Mouse (Mus musculus) cerebellum, adult 11-12 months (tissue): Measurements from ENCODE around the gene Sfxn4.

ENCODE experiments used
- DNase-seq: peaks from one replicate; pipeline ENCODE4 v3.0.0; 2022

Sfxn4 gene

DNA sequence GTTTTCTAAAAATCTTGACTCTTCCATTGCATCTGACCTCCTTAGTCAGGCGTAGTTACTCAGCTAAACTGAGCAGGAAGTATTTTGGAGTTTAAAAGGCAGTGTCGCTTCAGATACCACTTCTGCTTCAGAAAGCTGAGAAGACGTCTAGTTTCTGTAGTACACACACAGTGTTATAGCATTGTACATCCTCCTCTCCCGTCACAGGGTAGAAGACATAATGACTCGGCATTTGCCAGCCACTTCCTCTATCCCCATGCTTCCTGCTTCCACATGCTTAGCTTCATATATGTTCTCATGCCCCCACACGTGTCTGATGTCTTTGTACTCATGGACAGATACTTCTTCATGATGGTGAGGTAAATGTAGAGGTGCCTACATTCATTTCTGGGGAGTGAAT is 42.6 kb downstream of the Sfxn4 start:
- no peak for DNase-seq

DNA sequence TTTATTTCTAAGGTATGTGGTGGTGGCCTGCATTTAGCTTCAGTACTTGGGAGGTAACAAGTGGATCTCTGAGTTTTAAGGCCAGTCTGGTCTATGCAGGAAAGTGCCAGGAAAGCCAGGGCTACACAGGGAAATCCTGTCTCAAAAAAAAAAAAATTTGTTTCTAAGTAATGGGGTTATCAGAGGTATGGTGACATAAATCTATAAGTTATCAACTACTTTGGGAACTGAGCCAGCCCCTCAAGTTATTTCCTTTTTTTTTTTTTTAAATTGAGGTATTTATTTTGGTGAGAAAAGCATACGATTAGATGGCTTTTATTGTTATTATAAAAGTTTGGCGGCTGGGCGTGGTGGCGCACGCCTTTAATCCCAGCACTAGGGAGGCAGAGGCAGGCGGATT is 48.1 kb downstream of the Sfxn4 start:
- DNase-seq = no peak

DNA sequence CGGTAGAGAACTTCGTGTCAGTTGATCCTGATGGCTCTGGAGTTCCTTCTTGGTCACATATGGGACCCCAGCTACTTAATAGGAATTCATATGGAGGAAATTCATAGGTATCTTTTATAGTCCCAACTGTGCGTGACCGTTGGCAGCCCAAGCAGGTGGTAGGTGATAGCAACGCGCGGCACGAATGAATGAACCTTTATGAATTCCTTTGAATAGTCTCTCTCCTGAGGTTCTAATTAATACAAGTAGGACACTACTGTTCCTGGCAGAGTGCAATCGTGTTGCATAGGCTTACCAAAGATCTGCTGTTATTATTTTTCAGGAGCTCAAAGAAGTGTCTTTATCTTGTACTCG is 49.3 kb downstream of the Sfxn4 start:
- no peak for DNase-seq

DNA sequence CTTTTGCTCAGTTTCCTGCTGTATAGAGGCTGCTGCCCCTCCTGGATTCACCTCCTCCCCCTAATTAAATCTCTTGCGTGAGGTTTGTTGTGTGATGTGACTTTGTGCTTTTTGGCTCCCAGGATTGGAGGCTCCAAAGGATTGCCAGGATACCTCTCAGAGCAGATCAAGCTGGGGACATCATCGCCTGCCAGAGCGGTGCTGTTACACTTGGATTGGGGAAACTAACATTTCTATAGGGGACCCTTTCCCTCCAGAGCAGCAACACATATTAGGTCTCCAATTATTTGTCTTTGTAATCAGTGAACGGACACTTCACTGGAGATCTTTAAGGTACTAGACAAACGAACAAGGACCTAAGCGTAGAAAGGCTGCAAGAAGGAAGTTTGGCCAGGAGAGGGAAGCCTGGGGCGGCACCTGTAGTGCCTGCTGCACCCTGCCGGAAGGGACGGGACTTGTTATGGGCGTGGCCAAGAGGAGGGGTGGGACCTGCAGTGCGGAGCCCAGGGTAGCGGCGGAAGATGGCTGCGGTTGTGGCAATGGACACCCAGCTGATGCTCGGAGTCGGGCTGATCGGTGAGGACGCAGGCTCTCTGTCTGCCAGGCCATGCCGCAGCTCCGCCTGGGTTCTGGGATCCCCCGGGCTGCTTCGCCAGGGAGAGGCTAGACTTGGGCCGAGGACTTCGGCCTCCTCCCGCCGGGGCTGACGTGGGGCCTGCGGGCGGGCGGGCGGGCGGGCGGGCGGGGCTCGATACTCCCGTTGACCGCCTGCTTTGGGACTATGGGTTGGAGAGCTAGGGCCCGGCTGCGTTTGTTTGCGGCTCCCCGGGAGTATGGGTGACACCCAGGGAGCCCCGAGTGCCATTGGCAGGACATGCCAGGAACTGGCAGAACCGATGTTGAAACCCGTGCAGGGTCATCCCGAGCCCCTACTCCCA is 49.9 kb downstream of the Sfxn4 start, which contains the start of gene Fam45a:
Gene Fam45a (plus strand): TSS at position 488 of the 938 bp plus-strand sequence.
- peak; percentile 90 for DNase-seq

DNA sequence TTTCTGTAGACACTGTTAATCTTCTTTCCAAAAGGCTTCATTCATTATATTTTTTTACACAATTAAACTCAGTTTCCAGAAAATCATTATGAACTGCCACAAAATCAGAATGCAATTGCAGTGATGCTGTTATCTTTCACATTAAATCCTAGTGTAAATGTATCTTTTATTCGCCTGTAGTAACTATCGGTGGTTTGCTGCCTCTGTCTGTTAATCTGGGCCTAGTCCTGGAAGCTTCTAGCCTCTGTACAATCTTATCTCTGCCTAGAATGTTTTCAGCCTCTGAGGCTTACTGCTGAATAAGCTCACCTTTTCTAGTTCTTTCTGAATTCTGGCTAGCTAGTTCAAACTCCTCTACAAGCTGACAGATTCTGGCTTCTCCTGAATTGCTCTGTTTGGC is 51.4 kb downstream of the Sfxn4 start:
- DNase-seq = no peak

DNA sequence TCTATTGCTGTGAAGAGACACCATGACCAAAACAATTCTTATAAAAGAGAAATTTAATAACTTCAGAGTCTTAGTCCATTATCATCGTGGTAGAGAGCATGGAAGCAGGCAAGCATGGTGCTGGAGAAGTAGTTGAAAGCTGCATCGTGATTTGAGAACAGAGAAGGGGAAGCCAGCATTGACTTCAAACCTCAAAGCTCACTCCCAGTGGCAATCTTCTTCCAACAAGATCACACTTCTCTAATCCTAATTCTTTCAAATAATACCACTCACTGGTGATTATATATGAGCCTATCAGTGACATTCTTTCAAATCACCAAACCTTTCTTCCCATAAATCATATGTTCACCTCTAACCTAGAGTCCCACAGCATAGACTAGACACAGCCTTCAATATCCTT is 56.4 kb downstream of the Sfxn4 start:
- no peak for DNase-seq

DNA sequence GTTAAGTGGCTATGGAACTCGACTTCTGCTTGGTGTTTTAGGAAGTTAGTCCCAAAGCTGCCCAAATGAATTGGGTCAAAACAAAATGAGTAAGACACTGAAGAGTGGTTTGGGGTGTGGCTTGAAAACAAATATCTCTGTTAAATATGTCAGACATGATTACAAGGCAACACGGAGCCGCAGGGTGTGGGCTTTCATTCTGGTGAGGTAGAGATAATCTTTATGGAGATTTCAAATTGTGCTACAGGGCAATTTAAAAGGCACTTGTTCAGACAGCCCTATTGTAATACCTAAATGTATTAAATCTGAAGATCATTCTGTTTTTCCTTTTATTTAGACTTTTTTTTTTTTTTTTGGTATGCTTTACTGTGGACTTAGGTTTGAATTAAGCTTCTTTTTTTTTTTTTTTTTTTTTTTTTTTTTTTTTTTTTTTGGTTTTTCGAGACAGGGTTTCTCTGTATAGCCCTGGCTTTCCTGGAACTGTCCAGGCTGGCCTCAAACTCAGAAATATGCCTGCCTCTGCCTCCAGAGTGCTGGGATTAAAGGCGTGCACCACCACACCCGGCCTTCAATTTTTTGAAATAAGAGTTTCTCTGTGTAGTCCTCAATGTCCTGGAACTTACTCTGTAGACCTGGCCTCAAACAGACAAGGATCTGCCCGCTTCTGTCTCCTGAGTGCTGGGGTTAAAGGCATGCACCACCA is 61.3 kb downstream of the Sfxn4 start:
- DNase-seq = no peak

DNA sequence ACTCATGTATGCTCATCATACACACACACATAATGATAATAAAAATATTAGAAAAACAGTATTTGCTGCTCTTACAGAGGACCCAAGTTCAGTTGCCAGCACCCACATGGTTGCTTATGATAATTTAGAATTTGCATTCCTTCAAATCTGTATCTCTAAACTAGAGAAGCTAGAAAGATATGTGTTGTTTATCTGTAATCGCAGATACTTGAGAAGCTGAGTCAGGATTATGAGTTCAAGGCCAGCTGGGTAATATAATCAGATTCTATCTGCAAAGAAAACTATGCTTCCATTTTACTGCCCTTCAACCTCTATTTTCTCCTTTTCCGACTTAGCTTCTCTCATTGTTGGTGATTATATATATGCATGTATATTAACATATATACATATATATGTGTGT is 63.9 kb downstream of the Sfxn4 start:
- DNase-seq = no peak

DNA sequence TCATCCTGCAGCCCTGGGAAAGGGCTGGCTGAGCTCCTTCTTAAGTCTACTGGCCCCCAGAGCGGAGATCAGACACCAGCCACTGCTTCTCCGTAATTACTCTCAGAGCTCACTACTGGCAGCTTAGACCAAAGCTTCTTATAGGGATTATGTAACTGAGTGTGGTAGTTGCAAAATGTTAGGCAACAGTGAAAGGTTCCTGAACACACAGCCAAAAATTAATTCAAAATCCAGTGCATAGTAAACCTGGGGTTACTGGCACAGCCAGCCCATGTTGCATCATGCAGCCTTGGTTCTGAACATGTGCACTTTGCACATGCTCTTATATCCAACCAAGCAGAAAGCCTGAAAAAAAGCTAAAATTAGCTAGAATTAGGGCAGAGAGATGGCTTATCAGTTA is 66.0 kb downstream of the Sfxn4 start:
- no peak for DNase-seq

DNA sequence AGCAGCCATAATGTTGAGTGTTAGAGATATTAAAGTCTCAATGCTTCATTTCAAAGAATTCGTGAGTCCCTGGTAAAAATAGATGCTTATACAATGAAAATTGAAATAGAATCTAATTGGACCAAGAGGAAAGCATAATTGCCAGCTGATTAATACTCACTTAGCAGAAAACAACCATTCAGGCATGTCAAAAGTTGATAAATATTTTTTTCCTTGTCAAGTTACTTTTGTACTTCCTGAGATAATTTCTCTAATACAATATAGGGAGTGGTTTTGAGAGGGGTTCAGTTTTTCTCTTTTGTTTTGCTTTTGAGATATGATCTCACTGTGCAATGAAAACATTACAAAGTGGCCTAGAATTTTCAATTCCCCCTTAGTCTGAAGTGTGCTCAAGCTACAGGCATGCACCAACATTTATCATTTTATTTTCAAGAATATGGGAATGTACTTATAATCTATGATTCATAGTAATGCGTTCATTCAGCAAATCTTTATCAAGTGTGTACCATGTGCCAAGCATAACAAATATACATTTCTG is 68.0 kb downstream of the Sfxn4 start:
- no peak for DNase-seq

DNA sequence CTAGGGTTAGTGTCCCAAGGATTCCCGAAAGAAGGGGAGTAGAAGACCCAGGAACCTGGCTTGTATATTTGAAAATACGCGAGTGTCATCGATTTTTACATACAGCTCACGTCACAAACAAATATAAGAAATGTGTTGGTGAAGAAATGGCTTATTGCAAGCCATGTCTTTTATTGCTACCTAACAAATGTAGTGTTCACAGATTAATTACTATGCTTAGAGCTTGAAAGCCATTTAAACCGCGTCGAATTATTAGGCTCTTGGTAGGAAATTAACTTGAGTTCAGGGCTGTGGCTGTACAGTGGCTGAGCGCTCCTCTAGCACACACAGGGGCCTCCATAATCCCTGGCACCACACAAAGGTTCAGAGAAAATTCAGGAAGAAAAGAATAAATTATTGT is 70.1 kb downstream of the Sfxn4 start:
- no peak for DNase-seq

DNA sequence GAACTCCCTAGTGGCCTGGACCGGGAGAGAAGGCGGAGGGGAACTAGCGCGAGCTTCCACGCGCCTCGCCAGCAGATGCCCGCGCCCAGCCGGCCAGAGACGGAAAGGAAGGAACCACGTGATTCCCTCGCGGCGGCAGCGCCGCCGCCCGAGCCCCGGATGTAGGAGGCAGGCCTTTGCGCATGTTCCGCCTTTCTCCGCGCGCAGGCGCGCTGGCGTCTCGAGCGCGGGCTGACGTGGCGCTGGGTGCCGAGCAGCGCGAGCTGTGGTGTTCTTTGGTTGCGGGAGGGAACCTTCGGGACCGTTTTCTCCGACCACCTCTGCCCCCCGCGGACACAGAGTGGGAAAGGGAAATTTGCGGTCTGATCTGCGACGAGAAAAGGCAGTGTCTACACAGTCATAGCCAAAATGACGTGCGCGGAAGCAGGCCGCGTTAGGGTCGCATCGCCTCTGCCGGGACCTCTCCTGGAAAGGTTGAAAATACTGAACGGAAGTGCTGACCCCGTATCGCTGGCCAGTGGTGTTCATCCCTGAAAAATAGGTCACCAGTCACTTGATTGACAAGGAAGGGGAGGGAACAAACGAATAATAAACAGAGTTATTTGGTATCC is 70.6 kb downstream of the Sfxn4 start, which contains the start of gene Eif3a:
Gene Eif3a (minus strand): TSS at position 108 of the 611 bp plus-strand sequence.
- peak; percentile 96 for DNase-seq

DNA sequence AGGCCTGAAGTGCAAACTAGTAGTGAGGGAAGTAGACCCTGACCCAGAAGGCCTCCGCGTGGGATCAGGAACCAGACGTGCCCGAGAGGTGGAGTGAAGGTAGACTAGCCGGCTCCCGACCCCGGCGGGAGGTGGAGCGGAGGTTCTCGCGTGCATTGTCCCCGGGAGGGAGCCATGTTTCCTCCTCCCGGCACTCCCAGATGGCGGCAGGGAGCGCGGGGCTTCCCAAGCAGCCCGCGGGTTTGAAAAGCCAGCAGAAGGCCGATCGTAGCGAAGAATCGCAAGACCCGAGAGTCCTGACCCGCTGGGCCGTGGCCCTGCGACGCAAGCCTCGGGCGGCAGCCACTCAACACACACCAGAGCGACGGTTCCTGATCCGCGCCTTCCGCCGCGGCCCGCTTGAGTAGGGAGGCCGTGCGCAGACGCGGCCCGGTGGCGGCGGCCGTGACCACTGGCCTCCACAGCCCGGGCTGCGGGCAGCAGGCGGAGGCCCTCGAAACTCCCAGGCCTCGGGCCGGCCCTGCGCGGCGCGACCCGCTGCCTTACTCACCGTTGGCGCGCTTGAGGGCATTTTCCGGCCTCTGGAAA is 71.3 kb downstream of the Sfxn4 start:
- DNase-seq = peak; percentile 66

DNA sequence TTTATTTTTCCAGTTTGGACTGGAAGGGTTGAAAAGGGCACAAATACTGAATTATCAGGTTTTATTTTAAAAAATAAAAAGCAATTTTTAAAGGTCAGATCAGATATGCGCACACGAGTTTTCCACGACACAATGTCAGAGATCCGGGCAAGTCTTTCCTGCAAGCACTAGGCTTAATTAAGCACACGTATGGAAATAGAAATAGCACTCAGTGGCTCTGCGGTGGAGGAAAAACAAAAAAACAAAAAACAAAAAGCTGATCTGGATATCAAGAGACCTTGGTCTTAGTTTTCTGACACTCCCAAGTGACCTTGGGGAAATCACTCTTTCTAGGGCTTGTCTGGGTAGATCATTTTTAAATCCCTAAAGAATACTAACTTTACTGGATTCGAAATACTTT is 71.8 kb downstream of the Sfxn4 start:
- no peak for DNase-seq

DNA sequence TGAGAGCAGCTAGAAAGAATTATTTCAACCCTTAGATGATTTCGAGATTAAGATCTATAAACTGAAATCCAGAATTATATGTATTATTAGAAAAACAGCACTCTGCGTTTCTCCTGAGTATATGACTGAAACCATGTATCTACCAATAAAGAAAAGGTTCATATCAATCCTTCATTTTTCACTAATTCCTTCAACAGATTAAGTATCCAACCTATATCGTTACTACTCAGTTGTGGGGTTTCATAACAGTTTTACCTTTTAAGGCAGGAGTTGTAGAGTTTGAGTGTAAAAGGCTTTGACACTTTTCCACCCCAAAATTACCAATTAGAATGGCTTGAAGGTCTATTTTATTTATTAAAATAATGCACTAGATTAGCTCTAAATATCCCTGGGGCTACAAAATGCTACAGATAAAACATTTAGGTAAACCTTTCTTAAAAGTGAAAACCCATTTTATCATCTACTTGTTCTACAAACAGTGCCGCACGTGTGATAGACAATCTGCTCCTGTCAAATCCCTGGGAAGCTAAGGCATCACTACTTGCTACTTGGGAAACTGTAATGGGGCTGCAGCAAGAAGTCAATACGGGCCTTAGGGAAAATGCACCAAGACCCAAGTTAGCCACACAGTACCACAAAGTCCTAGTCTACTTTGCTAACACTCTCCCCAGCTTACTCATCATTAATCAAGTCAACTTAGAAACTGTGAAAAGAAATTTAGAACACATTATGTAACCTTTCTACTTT is 72.9 kb downstream of the Sfxn4 start:
- no peak for DNase-seq

DNA sequence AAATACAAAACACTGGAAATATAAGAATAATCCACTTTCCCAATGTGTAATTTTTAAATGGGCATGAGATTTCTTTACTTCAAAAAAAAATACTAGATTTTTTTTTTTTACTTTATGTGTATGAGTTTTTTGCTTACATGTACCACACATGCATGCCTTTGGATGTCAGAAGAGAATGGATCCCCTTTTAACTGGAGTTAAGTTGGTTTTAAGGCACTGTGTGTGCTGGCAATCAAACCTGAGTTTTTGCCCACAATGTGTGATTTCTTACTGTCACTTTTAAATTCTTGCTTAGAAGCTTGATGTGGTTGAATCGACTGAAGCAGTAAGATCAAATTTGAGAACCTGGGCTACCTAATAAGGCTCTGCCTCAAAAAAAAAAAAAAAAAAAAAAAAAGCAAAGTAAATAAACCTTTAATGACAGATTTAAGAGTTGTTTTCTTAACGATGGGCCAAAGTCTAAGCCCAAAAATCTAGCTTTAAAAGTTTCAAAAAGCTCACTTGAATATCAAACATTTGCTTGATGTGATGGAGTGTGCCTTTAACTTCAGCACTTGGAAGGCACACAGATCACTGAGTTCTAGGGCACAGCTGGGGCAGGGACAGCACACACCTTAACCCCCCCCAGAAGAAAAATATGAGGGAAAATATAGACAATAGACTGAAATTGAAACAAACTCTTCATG is 73.7 kb downstream of the Sfxn4 start:
- no peak for DNase-seq
